Mouse (Mus musculus) gastrocnemius, postnatal 36 days (tissue): ENCODE measurements around the gene Klhl2. TPM values are rescaled to one million over a fixed set of nuclear protein-coding genes. Genes with fewer than 3 reads are reported as not detected.

Source experiments
- DNase-seq, 2 experiments: peaks; one replicate each; pipeline ENCODE4 v3.0.0; 2022
- intact Hi-C: fragments of 180-260 bp; cut with DNase I; formaldehyde crosslinking; loops from one replicate; pipeline ENCODE4 v1.15.1; 2025
- total RNA-seq, 2 experiments: library from RNA; stranded (reverse); gene quantifications; 2 replicates each; pipeline ENCODE4 v1.2.3; 2021

The Klhl2 gene
- total RNA-seq, 2 experiments from 2014 or later = 4.8 to 8.3 TPM

DNA sequence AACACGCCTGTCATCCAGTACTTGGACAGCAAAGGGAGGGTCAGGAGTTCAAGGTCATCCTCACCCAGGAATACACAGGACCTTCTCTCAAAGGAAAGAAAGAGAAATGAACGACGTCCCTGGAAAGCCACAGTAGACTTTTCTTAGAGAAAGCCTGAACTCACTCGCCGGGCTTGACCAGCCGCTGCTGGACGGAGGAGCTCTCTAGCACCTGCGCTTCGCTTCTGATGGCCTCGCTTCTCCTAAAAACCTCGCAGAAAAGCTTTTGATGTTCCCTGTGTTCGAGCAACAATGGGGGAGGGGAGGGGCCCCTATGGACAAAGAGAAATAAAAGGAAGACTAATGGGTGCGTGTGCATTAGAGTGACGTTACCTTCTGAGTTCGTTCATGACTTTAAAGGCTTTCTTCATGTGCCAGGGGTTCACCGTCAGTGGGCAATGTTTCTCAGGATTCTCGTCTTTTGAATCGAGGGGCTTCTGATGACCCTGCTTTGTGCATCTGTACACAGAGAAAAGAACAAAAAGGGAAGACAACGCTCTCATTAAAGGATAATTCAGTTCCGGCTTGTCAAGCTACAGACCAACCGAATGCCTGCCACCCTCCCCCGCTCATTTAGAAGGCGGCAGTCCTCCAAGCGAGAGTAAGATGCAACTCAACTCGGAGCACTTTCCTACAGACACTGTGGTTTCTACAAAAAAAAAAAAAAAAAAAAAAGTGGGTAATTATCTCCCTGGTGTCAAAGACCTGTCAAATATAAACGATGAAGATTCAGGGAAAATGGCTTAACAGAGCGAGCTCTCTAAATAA is 15.5 kb downstream of the Klhl2 start:
- no peak for DNase-seq
- intact Hi-C loops = no loop called here

- intact Hi-C loops = no loop called here
- no peak for DNase-seq
Measured at GRCm38 (mm10) chr8:64832581-64833135, 17.2 kb downstream of the Klhl2 start.

DNA sequence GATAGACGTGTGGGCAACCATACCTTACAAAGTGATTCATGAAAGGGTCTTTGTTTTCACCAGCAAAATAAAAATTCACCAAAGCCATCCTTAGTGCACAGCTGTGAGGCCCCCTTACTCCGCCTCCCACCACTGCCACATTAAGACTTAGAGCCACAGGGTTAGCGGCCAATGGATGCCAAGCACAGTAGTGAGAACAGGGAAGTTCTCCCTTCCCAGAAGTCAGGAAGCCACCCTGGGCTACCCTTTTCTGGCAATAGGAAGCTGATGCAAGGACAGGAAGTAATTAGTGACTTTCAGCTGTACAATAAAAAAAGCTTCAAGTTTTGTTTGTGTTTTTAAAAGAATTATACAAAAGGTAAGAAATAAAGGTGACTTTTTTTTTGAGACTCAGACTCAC is 18.2 kb downstream of the Klhl2 start:
- intact Hi-C loops = no loop called here
- DNase-seq = no peak

GRCm38 (mm10) chr8:64829921-64830320 is 19.9 kb downstream of the Klhl2 start:
- DNase-seq = no peak
- intact Hi-C loops = no loop called here

GRCm38 (mm10) chr8:64829391-64829790 is 20.4 kb downstream of the Klhl2 start:
- intact Hi-C loops = no loop called here
- no peak for DNase-seq

DNA sequence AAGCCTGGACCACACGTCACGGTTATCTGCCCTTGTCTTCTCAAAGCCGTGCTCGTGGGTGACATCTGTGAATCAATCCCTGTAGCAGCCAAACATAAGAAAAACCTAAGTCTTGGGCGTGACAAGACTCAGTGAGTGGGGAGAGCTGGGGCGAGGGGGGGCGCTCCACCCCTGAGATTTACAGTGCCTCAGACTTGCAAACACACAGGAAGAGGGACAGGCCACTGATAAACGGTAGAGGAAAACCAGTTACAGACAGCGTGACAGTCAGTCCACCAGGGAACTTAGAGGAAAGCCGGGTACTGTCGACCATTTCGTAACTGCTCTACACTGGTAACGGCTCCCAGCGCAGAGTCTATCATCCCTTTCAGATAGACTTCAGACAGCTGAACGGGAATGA is 21.4 kb downstream of the Klhl2 start:
- DNase-seq = no peak
- intact Hi-C loops = no loop called here

GRCm38 (mm10) chr8:64827356-64827755 is 22.5 kb downstream of the Klhl2 start:
- intact Hi-C loops = no loop called here
- DNase-seq = no peak

DNA sequence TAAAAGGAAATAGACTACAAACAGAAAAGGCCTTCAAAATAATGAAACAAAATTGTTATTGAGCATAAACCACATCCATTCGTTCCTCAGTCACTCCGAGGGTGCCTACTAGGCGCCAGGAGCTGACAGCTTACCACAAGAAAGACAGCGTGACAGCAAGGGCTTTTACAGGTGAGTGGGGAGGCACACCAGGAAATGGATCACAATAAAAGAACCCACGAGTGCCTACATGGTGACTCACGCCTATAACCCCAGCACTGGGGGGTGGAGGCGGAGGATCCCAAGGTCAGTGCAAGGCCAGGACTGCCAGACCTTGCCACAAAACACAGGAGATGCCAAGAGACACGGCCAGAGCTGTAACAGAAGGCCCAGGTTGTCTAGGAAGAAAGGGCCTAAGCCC is 23.4 kb downstream of the Klhl2 start:
- intact Hi-C loops = no loop called here
- no peak for DNase-seq

- intact Hi-C loops = no loop called here
- DNase-seq = no peak
Measured at GRCm38 (mm10) chr8:64823905-64824304, 25.9 kb downstream of the Klhl2 start.

- no peak for DNase-seq
- intact Hi-C loops = no loop called here
Measured at GRCm38 (mm10) chr8:64820940-64821339, 28.9 kb downstream of the Klhl2 start.

DNA sequence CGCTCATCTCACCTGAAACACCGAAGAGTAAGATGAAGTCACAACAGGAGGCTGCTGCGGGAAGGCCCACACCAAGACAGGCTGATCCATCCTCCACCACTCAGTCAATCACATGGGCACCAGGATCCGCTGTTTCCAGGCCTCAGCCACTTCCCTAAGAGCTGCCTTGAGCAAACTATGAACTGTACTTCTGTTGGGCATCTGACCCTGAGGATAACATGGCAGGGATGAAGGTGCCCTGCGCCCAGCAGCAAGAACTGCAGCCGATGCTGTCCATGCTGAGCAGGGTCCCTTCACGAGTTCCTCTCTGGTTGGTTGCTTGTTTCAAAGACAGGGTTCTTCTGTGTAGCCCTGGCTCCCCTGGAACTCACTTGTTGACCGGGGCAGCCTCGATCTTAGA is 38.0 kb downstream of the Klhl2 start:
- no peak for DNase-seq
- intact Hi-C loops = no loop called here

DNA sequence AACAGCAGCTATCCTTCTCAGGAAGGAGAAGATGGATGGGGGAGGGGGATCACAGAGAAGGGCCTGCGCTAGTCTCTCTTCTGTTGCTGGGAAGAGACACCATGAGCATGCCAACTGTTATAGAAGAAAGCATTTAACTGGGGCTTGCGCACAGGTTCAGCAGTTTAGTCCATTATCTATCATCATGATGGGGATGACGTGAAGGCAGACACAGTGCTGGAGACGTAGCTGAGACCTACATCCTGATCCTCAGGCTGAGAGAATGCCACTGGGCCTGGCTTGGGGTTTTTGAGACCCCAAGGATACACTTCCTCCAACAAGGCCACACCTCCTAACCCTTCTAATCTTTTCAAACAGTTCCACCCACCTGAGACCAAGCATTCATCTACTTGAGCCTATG is 38.7 kb downstream of the Klhl2 start:
- intact Hi-C loops = no loop called here

GRCm38 (mm10) chr8:64806558-64806957 is 43.3 kb downstream of the Klhl2 start:
- intact Hi-C loops = no loop called here
- no peak for DNase-seq

More for the DNA sequence above, 38.7 kb downstream of the Klhl2 start:
- no peak for DNase-seq

DNA sequence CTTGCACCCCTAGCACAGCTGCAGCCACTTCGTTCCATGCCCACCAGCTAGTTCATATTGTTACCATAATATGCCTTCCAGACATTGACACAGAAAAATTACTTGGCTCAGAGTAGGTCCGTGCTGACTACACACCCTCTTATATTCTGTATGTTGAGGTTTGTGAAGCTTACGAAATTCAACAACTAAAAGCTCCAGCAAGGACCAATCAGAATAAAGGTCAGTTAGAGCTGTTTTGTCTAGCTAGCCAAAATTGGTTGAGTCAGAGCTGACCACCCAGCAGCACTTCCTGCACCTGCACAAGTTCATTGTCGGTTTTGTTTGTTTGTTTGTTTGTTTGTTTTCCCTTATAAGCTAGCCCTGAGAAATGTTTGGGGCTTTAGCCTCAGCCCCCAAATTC is 44.8 kb downstream of the Klhl2 start:
- intact Hi-C loops = no loop called here
- no peak for DNase-seq

DNA sequence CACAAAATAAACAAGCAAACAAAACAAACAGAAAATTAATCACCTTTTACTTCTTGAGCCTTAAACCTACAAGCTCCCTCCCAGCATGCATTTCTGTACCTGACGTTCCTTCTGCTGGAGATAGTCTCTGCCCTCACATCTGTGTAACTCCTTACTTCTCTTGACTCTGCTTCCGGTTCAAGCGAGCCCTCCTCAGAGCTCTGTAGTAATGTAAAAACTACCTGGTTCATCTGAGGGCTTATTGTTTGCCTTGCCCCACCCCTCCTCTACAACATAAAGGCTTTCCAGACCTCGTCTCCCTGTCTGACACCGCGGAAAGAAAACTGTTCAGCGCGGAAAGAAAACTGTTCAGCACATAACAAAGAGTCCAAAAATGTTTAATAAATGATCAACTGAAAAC is 50.5 kb downstream of the Klhl2 start:
- DNase-seq = no peak
- intact Hi-C loops = no loop called here

DNA sequence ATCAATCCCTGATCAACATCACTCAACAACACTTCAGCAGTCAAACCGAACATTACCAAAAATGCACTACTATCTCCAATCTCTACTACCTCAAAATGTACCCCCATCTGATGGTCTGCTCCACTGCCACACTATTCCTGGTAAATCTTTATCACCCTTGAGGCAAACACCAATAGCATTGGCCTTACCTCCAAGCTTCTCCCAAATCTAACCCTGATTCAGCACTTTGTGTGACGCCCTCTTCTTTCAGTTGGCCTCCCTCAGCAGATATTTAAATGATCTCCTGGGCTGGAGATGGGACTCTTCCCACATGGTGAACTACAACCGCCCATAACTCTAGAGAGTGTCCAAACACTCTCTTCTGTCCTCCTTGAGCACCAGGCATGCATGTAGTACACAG is 51.3 kb downstream of the Klhl2 start:
- intact Hi-C loops = no loop called here
- DNase-seq = no peak

GRCm38 (mm10) chr8:64797751-64798150 is 52.1 kb downstream of the Klhl2 start:
- intact Hi-C loops = no loop called here

DNA sequence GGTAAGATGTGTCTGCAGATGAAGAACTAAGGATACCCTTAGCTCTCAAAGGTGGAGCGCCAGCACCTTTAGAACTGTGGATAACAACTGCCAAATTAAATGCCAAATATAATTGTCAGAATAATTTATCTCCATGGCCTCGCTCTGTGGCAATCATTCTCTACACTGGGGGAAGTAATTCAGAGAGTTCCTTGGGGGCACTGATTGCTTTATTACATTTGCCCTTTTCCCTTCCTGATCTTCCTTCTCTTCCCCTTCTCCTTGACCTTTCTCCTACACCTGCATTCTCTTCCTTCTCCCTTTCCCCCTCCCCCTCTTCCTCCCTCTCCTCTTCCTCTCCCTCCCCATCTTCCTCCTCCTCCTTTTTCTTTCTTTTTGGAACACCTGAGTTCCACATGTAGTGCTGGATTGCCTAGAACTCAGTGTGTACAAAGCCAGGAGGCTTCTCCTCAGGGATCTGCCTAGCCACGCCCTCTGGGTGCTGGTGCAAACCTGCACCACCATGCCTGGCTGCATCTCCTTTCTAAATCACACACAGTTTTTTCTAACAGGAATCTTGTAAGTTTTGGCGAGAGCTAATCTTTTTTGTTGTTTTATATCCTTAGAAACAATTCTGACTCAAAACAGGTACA is 58.5 kb downstream of the Klhl2 start:
- intact Hi-C loops = no loop called here
- DNase-seq = no peak

More at GRCm38 (mm10) chr8:64797751-64798150, 52.1 kb downstream of the Klhl2 start:
- DNase-seq = no peak

DNA sequence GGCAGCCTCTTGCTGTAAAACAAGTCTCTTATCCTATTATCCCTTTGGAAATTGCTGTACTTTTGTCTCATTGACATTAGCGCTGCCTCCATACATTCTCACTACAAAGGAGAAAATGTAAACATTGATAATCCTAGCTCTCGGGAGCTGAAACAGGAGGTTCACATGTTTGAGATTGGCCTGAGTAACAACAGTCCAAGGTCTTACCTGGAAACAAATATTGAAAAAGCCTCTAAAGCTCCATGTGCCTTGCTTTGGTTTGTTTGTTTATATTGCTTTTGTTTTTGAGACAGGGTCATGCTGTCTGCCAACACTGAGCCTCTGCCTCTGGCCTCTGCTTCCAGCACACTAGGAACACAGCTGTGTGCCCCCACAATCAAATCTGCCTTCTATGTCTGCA is 59.4 kb downstream of the Klhl2 start:
- intact Hi-C loops = no loop called here
- DNase-seq = no peak

GRCm38 (mm10) chr8:64788715-64789114 is 61.1 kb downstream of the Klhl2 start:
- intact Hi-C loops = no loop called here
- peak; percentile 27 to 36 for DNase-seq

DNA sequence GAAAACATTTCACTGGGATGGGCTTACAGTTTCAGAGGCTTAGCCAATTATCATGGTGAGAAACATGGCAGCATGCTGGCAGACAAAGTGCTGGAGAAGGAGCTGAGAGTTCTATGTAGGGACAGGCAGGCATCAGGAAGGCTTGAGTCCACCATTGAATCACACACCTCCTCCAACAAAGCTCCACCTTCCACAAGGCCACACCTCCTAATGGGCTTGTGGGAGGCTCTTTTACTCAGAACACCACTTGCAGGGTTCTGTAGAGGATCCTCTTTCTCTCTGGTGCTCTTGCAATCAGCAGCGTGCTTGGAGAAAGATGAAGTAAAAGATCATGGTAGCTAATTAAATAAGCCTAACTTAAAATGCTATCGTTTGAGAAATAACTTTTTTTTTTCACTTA is 63.0 kb downstream of the Klhl2 start:
- no peak for DNase-seq
- intact Hi-C loops = no loop called here

DNA sequence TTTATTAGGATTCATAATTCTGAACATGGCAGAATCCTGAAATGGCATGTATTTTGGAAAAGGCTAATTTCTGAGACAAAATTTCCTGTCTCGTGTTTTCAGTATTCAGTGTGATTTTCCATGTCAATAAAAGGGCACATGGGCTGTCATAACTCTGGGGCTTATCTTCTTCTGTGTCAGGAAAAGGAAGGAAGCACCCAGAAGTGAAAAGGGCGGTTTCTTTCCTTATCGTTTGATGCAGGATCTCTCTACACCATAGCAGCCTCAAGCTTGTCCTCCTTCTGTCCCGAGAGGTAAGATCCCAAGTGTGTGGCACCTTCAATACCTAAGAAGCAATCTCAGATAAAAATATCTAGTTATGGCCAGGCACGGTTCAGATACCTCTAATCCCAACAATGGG is 65.6 kb downstream of the Klhl2 start:
- intact Hi-C loops = no loop called here
- no peak for DNase-seq
